Mouse (Mus musculus) CH12.LX (cell line): ENCODE results near the gene Cytl1. TPM values are rescaled to one million over a fixed set of nuclear protein-coding genes. Genes with fewer than 3 reads are reported as not detected.

Experiments used
- DNase-seq: peaks from one replicate; pipeline ENCODE4 v3.0.0-alpha.2; 2013; ENCODE audit errors: extremely low read depth
- H3K27ac ChIP-seq: 2 replicates; pipeline ENCODE4 v1.5.1; 2012; ENCODE audit warnings: low read depth, mild to moderate bottlenecking, control low read depth, moderate library complexity; ENCODE audit not compliant: insufficient read depth
- H3K27me3 ChIP-seq: replicated peaks from 2 replicates; pipeline ENCODE3; 2012; ENCODE audit warnings: inconsistent platforms
- H3K36me3 ChIP-seq, 2 experiments: replicated peaks in 1 of 2; 2 replicates each; pipeline versions ENCODE3 to v1.6.1; 2012; ENCODE audit warnings: inconsistent platforms in 1 of 2, low read length in 1 of 2, mild to moderate bottlenecking in 1 of 2, mixed read lengths in 1 of 2, moderate library complexity in 1 of 2; ENCODE audit not compliant: control insufficient read depth in 1 of 2, insufficient read depth in 1 of 2
- H3K4me1 ChIP-seq, 2 experiments: 2 replicates each; pipeline ENCODE4 v1.6.1; 2012; ENCODE audit warnings: inconsistent platforms in 1 of 2, moderate library complexity in 1 of 2; ENCODE audit not compliant: insufficient read depth in 2 of 2, control insufficient read depth in 1 of 2
- H3K4me2 ChIP-seq: 2 replicates; pipeline ENCODE4 v1.6.1; 2012; ENCODE audit warnings: low read depth, mild to moderate bottlenecking, control low read depth; ENCODE audit not compliant: poor library complexity, insufficient read depth, severe bottlenecking
- H3K4me3 ChIP-seq, 3 experiments: fragments of 150-350 bp in 1 of 3; sonication (generic) in 1 of 3; replicated peaks in 1 of 3; 2 replicates each; pipeline versions ENCODE3 to v1.5.1; 2011 to 2012; ENCODE audit warnings: low read depth in 2 of 3, low read length in 2 of 3, mild to moderate bottlenecking in 2 of 3, moderate library complexity in 2 of 3, control low read depth in 1 of 3, improper control_type of control experiment in 1 of 3, inconsistent platforms in 1 of 3, mixed read lengths in 1 of 3; ENCODE audit not compliant: poor library complexity in 1 of 3
- H3K79me2 ChIP-seq: replicated peaks from 2 replicates; pipeline ENCODE4 v1.6.1; 2012; ENCODE audit warnings: mild to moderate bottlenecking, moderate library complexity; ENCODE audit not compliant: control insufficient read depth, poor library complexity, insufficient read depth, severe bottlenecking; ENCODE audit errors: extremely low read depth
- H3K9ac ChIP-seq: 2 replicates; pipeline ENCODE4 v1.6.1; 2012; ENCODE audit warnings: low read depth, mild to moderate bottlenecking, control low read depth, moderate library complexity; ENCODE audit not compliant: insufficient read depth
- H3K9me3 ChIP-seq: replicated peaks from 2 replicates; pipeline ENCODE3; 2012; ENCODE audit warnings: low read length, inconsistent platforms, mixed read lengths
- BHLHE40 ChIP-seq: IDR thresholded peaks from 2 replicates; pipeline ENCODE4 v1.6.1; 2011; ENCODE audit warnings: mild to moderate bottlenecking, low read depth, low read length, improper control_type of control experiment
- CHD1 ChIP-seq: IDR thresholded peaks from 2 replicates; pipeline ENCODE4 v1.6.1; 2012; ENCODE audit warnings: low read depth, low read length, improper control_type of control experiment, inconsistent platforms
- CTCF ChIP-seq, 2 experiments: IDR thresholded peaks in 1 of 2; conservative IDR thresholded peaks in 1 of 2; 2 replicates each; pipeline ENCODE4 v1.5.1; 2011 to 2012; ENCODE audit warnings: low read depth in 2 of 2, low read length in 2 of 2, improper control_type of control experiment in 1 of 2, inconsistent platforms in 1 of 2, mild to moderate bottlenecking in 1 of 2, moderate library complexity in 1 of 2
- EP300 ChIP-seq: IDR thresholded peaks from 2 replicates; pipeline ENCODE4 v1.6.1; 2011; ENCODE audit warnings: low read length, improper control_type of control experiment
- HCFC1 ChIP-seq: IDR thresholded peaks from 2 replicates; pipeline ENCODE4 v1.6.1; 2012; ENCODE audit warnings: low read depth, mild to moderate bottlenecking, inconsistent platforms, low read length, improper control_type of control experiment
- JUND ChIP-seq: conservative IDR thresholded peaks from 2 replicates; pipeline ENCODE4 v1.6.1; 2011; ENCODE audit warnings: low read depth, low read length, improper control_type of control experiment
- MAFK ChIP-seq: IDR thresholded peaks from 2 replicates; pipeline ENCODE4 v1.6.1; 2011; ENCODE audit warnings: low read length, improper control_type of control experiment; ENCODE audit not compliant: insufficient replicate concordance
- MAX ChIP-seq: IDR thresholded peaks from 2 replicates; pipeline ENCODE4 v1.6.1; 2011; ENCODE audit warnings: low read length, improper control_type of control experiment
- MYC ChIP-seq: IDR thresholded peaks from 2 replicates; pipeline ENCODE4 v1.6.1; 2011; ENCODE audit warnings: low read depth, mild to moderate bottlenecking, improper control_type of control experiment, low read length
- NELFE ChIP-seq: IDR thresholded peaks from 2 replicates; pipeline ENCODE4 v1.6.1; 2011; ENCODE audit warnings: low read depth, low read length, improper control_type of control experiment
- NRF1 ChIP-seq: IDR thresholded peaks from 2 replicates; pipeline ENCODE4 v1.6.1; 2014; ENCODE audit warnings: low read depth, mild to moderate bottlenecking, inconsistent platforms, low read length, improper control_type of control experiment, moderate library complexity
- POLR2AphosphoS2 ChIP-seq: IDR thresholded peaks from 2 replicates; pipeline ENCODE4 v1.6.1; 2011; ENCODE audit warnings: low read depth, low read length, improper control_type of control experiment
- RAD21 ChIP-seq: IDR thresholded peaks from 2 replicates; pipeline ENCODE4 v1.6.1; 2011; ENCODE audit warnings: low read depth, mild to moderate bottlenecking, low read length, improper control_type of control experiment, moderate library complexity
- SMC3 ChIP-seq: IDR thresholded peaks from 2 replicates; pipeline ENCODE4 v1.6.1; 2011; ENCODE audit warnings: low read depth, low read length, improper control_type of control experiment
- TBP ChIP-seq: conservative IDR thresholded peaks from 2 replicates; pipeline ENCODE4 v1.6.1; 2011; ENCODE audit warnings: low read depth, low read length, improper control_type of control experiment
- USF2 ChIP-seq: conservative IDR thresholded peaks from 2 replicates; pipeline ENCODE4 v1.6.1; 2011; ENCODE audit warnings: low read depth, low read length, improper control_type of control experiment
- ZC3H11A ChIP-seq: IDR thresholded peaks from 2 replicates; pipeline ENCODE4 v1.6.1; 2012; ENCODE audit warnings: low read depth, mild to moderate bottlenecking, inconsistent platforms, low read length, improper control_type of control experiment
- ZKSCAN1 ChIP-seq: IDR thresholded peaks from 2 replicates; pipeline ENCODE4 v1.6.1; 2012; ENCODE audit warnings: low read depth, inconsistent platforms, low read length, improper control_type of control experiment, borderline replicate concordance
- ZMIZ1 ChIP-seq: IDR thresholded peaks from 2 replicates; pipeline ENCODE4 v1.6.1; 2012; ENCODE audit warnings: low read depth, mild to moderate bottlenecking, inconsistent platforms, low read length, improper control_type of control experiment
- ZNF384 ChIP-seq: IDR thresholded peaks from 2 replicates; pipeline ENCODE4 v1.6.1; 2012; ENCODE audit warnings: low read depth, low read length, improper control_type of control experiment, inconsistent platforms
- dilution Hi-C: fragments of 300-500 bp; cut with MboI; formaldehyde crosslinking; loops from 2 replicates; pipeline ENCODE4 v1.14.3; 2020; ENCODE audit warnings: low sequenced_read_pairs; ENCODE audit not compliant: extremely low pct_unique_long_range_greater_than_20kb, extremely low pct_ligation_motif_present
- in situ Hi-C: fragments of 300-500 bp; cut with MboI; formaldehyde crosslinking; loops from 3 replicates; pipeline ENCODE4 v1.14.3; 2019; ENCODE audit warnings: low sequenced_read_pairs, low pct_ligation_motif_present, low pct_unique_long_range_greater_than_20kb, mixed read lengths
- polyA plus RNA-seq: library from polyadenylated mRNA; unstranded; fragments of >175 nt; gene quantifications from 2 replicates; pipeline ENCODE4 v1.2.1, GENCODE M21; 2012; ENCODE audit warnings: low read depth; ENCODE audit not compliant: insufficient read length
- total RNA-seq, 2 experiments: library from RNA; depleted of rRNA; stranded (reverse); fragments of 300-350 nt in 1 of 2; fragments of >200 nt in 1 of 2; gene quantifications; 2 replicates each; pipeline ENCODE4 v1.2.3; 2012 to 2014

Gene Cytl1
- total and polyA plus RNA-seq, 3 experiments: not detected

DNA sequence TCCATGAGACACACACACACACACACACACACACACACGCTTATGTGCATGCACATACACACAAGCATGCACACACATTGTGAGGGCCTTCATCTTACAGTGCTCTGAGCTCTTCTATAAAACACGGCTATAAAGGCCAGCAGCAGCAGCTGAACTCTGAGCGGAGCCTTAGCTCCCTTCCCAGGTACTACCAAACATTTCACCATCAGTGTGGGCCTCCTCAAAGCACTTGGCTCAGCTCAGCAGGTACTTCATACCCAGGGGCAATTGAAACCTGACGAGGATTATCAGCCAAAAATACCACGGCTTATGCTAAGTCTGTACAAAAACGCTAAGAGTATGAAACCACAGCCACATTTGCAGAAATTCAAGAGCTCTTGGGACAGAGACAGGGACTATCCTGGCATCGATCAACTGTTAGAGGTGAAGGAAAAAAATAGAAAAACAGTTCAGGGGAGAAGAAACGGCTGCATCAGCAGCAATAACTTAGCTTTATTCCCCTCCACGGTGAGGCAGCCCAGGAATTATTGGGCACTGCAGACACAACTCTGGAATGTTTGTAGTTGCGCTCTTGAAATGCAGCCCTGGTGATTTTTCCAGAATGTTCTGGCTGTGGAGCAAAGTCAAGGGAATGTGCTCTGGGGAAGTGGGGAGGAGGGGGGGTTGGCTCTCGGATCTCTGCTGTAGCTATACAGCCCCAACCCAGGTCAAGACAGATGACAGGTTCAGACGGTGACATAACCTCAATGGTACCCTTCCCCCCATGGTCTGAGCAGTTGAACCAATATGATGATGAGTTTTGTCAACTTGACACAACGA lies 8.8 kb downstream of the Cytl1 start:
- H3K27me3 ChIP-seq: peaks cover 76% of the 10 kb centered on the region
- DNase-seq: no peak
- H3K36me3 ChIP-seq: no peaks in the 10 kb centered on the region
- TF ChIP-seq CHD1: no peak
- no peak for TF ChIP-seq ZC3H11A
- dilution Hi-C loops (no loop called here), in situ Hi-C loops (no loop called here)
- H3K4me1 ChIP-seq: no peaks in the 10 kb centered on the region
- H3K79me2 ChIP-seq: no peaks in the 10 kb centered on the region
- no peak overlapping the region for H3K4me2 ChIP-seq
- no peak overlapping the region for H3K27ac ChIP-seq
- no peak overlapping the region for H3K4me3 ChIP-seq
- H3K9me3 ChIP-seq: no peaks in the 10 kb centered on the region
- no peak overlapping the region for H3K9ac ChIP-seq

DNA sequence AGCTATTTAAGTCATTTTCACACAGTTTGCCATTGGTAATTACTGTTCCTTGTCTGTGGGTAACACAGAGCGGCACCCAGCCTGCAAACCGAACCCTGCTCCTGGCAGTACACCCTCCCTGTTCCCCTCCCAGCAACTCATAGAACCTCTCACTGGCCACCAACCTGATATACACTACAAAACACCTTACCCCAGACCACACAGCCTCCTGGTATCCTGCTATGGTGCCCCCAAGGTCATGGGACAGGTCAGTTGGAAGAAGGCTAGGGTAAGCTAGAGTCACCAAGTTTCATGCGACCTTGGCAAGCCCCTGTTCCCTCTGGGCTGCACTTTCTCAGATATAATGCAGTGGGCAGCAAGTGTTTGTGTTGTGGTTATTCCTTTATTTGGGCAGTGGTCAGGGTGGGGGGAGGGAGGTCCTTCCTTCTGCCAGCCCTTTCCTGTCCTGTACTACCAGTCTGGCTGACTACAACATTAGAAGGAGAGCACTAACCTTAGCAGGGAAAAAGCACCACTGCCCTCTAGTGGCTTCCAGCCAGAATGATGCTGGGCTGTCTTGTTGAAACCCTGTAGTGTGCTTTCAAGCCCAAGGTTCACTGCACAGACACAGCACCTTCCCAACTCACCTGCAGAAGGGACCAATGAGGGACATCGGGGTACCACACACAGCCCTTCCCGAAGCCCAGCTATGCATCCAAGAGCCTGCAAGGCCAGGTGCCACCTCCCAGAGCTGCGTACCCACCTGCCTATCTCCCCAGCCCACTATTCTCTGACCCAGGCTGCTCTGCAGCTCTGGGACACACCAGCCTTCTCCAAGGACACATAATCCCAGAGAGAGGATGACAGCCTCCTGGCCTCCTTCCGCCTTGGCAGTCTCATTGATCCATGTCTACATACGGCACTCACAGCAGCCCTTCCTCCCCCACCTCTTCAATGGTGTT lies 17.0 kb downstream of the Cytl1 start:
- peaks cover 77% of the 10 kb centered on the region for H3K27me3 ChIP-seq
- H3K9me3 ChIP-seq: no peaks in the 10 kb centered on the region
- TF ChIP-seq NELFE (no peak), USF2 (no peak), RAD21 (peak; percentile 51), ZC3H11A (no peak), CTCF (conservative IDR thresholded peaks at IDR 0.05 in 1 of 2, IDR thresholded peaks at IDR 0.05 in 1 of 2; ENCODE audit: low read depth in 2 of 2, low read length in 2 of 2) (peak; percentile 50 to 73), BHLHE40 (no peak), ZMIZ1 (no peak), SMC3 (peak; percentile 19; the same call in 1 of the 2 replicates)
- H3K36me3 ChIP-seq: no peaks in the 10 kb centered on the region
- peak; percentile 27 for DNase-seq
- no peaks in the 10 kb centered on the region for H3K79me2 ChIP-seq
- dilution Hi-C loops: no loop called here
- in situ Hi-C loops: no loop called here
- no peak overlapping the region for H3K27ac ChIP-seq
- H3K4me1 ChIP-seq: no peaks in the 10 kb centered on the region
- H3K9ac ChIP-seq: no peak overlapping the region
- H3K4me2 ChIP-seq: no peak overlapping the region
- no peak overlapping the region for H3K4me3 ChIP-seq

DNA sequence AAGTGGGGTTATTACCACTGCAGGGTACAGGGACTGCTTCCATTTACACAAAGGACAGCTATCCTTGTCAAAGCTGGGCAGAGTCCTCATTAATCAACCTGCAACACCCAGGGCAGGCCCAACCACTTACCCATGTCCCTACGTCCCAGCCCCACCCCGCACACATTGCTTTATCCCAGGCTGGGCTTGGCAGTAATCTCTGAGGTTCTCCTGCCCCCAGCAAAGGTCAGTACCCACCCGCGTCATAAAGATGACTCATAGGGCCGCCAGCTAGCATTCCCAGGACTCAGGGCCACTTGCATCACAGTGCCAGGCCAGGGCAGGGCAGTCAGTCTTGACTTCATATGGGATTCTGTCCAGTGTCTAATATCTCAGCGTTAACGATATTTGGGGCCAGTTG lies 18.0 kb downstream of the Cytl1 start:
- in situ Hi-C loops (no loop called here), dilution Hi-C loops (no loop called here)
- no peaks in the 10 kb centered on the region for H3K79me2 ChIP-seq
- no peak overlapping the region for H3K4me2 ChIP-seq
- DNase-seq: no peak
- no peaks in the 10 kb centered on the region for H3K9me3 ChIP-seq
- TF ChIP-seq CTCF (conservative IDR thresholded peaks at IDR 0.05 in 1 of 2, IDR thresholded peaks at IDR 0.05 in 1 of 2; ENCODE audit: low read depth in 2 of 2, low read length in 2 of 2): no peak
- TF ChIP-seq RAD21: no peak
- TF ChIP-seq MYC: no peak
- no peak for TF ChIP-seq HCFC1
- no peak for TF ChIP-seq EP300
- no peak for TF ChIP-seq USF2
- no peak for TF ChIP-seq ZKSCAN1
- TF ChIP-seq MAX: no peak
- no peak for TF ChIP-seq NRF1
- TF ChIP-seq ZNF384: no peak
- no peak for TF ChIP-seq MAFK
- TF ChIP-seq JUND: no peak
- no peak for TF ChIP-seq TBP
- no peak for TF ChIP-seq ZMIZ1
- TF ChIP-seq POLR2AphosphoS2: no peak
- peaks cover 85% of the 10 kb centered on the region for H3K27me3 ChIP-seq
- H3K4me1 ChIP-seq: no peaks in the 10 kb centered on the region
- no peak overlapping the region for H3K27ac ChIP-seq
- H3K4me3 ChIP-seq: no peak overlapping the region
- H3K36me3 ChIP-seq: no peaks in the 10 kb centered on the region
- H3K9ac ChIP-seq: no peak overlapping the region
